17 mouse cellular contexts compared by ENCODE assay signal in the genomic region with DNA sequence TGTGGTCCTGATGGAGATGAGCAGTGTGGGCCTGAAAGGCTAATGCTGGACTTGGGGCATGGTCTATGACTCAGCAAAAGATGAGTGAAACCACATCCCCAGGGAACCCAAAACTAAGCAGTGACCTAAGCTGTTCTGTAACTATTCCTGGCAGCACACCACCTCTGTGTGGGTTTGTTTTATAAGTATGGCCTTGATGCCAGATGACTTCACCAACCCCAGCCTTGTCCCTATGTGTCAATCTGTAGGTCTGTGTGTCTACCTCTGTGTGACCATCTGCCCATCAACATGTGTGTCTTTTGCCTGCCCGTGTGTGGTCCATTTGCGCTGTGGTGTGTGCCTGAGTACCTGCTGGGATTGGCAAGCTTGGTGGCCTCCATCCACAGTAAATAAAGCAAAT. TPM values are rescaled to one million over a fixed set of nuclear protein-coding genes. Genes with fewer than 3 reads are reported as not detected.
DNase-seq lines count a peak whose midpoint lies in the region; TF ChIP-seq lines count a peak whose summit lies in the region.
"Had no signal": no experiment of that assay in that cellular context is flagged by ENCODE, and none has a peak within 500 bp of the region (broad histone marks: within the 10 kb centered on the region; RNA-seq: fewer than 3 reads in every experiment).

No protein-coding gene starts in this region.

- intact Hi-C loops in gastrocnemius, adult 2 months (cut with DNase I) = no loop called here

- peak; percentile 3 for DNase-seq in gastrocnemius, adult 18-20 months (ENCODE audit: low spot score)
- DNase-seq in gastrocnemius, adult 2 months = no peak
- DNase-seq in 416B (ENCODE audit: low read depth) = peak; percentile 93
- peak; percentile 75 for DNase-seq in brain, adult 2 months (ENCODE audit: low read depth, low spot score)
- DNase-seq in cerebellum, postnatal 10 days = peak; percentile 69 to 81
- no peak for DNase-seq in B cell, adult 2 months
- DNase-seq in lung, postnatal 10 days = no peak
- no peak for DNase-seq in spleen, postnatal 14 days (ENCODE audit: low spot score in 2 of 2)
- DNase-seq: kidney, postnatal 4 days; lung, postnatal 4 days; thymus, adult 18-20 months had no signal

- TF ChIP-seq CTCF in gastrocnemius, adult 2 months (IDR thresholded peaks at IDR 0.05) = no peak

- H3K27ac ChIP-seq in gastrocnemius, adult 2 months = no peak overlapping the region
- H3K27ac ChIP-seq: forebrain, embryonic 13.5 days; hindbrain, embryonic 12.5 days; left cerebral cortex, adult 2 months; limb, embryonic 13.5 days had no signal

- no peak overlapping the region for H3K4me3 ChIP-seq in gastrocnemius, adult 2 months
- H3K4me3 ChIP-seq: forebrain, embryonic 13.5 days; hindbrain, embryonic 12.5 days; left cerebral cortex, adult 2 months; limb, embryonic 13.5 days had no signal

RNA-seq across cellular contexts. Expression of gene Gm5485, which starts 44.1 kb away (rescaled TPM):
- not detected for total RNA-seq in gastrocnemius, adult 18-20 months (2021)
- not detected for total RNA-seq in gastrocnemius, adult 2 months (2021)
- total RNA-seq: granulocyte monocyte progenitor cell, adult 5-6 weeks; left cerebral cortex, adult 2 months; MEL had no signal

Comparison
In these comparisons a context has a peak if more than half of its experiments do, and no peak if none do; other contexts are left out.
1. DNase-seq: peak in gastrocnemius, adult 18-20 months (single experiment), 416B (single experiment), brain, adult 2 months (single experiment) and cerebellum, postnatal 10 days (2 of 2); none in gastrocnemius, adult 2 months (single experiment), B cell, adult 2 months (0 of 2), lung, postnatal 10 days (single experiment) and spleen, postnatal 14 days (0 of 2).